Mouse (Mus musculus) G1E-ER4 (cell line): ENCODE data around the gene Sec24d. TPM values are rescaled to one million over a fixed set of nuclear protein-coding genes. Genes with fewer than 3 reads are reported as not detected.

Experiments
- GATA1 ChIP-seq: IDR thresholded peaks from one replicate; pipeline ENCODE4 v1.8.0; 2012; ENCODE audit warnings: low read length, inconsistent platforms
- polyA plus RNA-seq: library from polyadenylated mRNA; stranded (reverse); fragments of >175 nt; gene quantifications from 2 replicates; pipeline ENCODE4 v1.2.3, GENCODE M21; 2012

The Sec24d gene
- not detected in 2 replicates for polyA plus RNA-seq

DNA sequence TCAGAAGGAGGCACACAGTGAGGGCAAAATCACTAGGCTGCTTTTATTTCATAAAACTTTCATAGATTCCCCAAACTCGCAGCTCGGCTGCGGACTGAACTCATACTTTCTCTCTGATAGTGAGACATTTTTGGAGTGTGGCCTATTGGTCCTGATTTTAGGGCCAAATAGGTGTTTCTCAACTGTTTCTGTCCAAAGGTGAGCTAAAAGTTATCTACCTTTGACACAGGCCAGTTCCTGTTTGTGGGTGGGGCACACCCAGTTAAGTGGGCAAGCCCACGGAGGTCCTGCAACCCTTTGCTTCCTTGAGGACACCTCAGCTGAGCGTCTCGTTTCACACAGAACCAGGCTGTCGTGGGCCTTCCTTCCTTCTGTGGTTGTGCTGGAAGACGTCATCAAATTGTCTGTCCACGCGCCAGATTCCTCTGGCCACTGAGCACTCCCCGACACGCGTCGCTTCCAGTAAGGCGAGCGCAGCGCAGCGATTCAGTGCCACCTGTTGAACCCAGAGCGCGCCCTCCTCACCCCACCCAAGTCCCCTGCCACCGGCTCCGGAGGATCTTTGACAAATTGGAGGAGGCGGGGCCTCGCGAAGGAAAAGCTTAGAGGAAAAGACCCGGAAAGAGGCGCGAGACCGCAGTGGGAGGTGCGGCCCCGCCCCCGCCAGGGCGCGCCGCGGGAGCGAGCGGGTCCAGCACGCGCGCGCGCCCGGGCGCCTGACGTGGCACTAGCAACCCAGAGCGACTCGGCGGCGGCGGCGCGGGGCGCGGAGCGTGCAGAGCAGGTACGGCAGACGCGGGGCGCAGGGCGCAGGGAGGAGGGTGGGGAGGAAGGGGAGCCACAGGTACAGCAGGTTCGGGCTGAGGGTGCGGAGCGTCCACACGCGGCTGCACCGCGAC, at the start of gene Sec24d:
Gene Sec24d, plus strand, starts transcription at position 703 of the 899 bp plus-strand sequence.
- TF ChIP-seq GATA1, result no peak

DNA sequence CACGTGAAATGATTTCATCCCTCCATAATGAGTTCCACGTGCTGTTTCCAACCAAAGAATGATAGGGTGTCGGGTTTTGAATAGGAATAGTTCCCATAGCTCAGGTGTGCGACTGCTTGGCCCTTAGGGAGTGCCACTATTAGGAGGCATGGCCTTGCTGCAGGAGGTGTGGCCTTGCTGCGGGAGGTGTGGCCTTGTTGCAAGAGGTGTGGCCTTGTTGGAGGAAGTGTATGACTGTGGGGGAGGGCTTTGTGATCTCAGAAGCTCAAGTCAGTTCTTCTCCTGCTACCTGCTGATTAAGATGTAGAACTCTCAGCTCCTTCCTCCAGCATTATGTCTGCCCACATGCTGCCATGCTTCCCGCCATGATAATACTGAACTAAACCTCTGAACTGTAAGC, 48.6 kb upstream of the Sec24d start:
- no peak for TF ChIP-seq GATA1

DNA sequence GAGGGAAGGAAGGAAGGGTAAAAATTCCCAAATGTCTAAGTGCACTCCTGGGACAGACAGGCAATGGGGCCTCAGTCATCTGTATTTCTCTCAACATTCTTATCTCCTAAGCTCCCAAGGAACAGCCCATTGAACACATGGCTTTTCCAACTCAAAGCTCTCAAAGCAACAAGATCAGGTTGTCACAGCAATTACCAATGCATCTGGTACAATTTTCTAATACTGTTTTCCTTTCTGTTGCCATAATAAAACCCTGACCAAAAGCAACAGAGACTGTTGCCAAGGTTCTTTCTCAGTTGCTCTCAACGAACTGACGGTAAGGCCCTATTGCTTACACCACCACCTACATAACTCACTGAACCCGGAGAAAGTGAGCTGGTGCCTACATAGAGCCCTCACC, 40.0 kb upstream of the Sec24d start:
- TF ChIP-seq GATA1, result no peak

DNA sequence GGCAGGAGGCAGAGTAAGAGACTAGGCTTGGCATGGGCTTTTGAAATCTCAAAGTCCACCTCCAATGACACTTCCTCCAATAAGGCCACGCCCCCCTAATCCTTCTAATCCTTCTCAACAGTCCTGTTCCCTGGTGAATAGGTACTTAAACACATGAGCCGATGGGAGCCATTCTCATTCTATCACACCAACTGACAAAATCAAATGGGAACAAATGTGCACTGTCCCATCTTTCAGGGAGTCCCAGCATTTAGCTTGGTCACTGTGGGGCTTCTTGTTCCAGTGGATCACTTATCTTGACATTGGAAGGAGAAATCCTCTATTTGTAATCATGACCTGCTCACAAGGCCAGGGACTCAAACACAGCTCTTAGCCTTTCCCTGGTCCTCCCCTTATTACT, 35.6 kb upstream of the Sec24d start:
- TF ChIP-seq GATA1, result no peak

DNA sequence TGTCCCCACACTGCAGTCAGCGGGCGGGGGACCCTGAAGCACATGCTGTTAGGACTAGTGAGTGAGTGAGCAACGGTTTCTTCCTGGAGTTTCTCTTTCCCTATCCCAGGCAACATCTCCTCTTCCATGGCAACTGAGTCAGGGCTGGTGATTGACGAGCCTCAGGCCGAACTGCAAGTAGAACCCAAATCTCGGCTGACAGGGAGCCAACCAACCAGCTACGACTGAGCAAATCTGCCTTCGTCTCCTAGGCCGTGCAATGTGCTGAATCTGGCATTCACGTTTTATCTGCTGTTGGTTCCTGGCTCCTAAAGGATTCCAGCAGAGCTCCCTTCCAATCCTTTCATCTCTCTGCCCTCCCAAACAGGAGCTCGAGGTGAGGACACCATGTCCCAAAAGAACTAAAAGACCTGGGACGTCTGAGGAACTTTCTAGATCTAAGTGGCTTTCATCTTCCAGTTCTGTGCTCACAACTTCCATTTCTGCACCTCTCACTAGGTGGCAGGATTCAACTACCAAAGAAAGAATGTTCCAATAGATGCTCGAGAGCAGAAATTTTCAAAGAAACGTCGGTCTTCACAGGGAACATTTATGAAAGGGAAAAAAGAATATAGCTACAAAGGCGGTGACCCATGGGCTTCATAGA, 32.9 kb upstream of the Sec24d start:
- no peak for TF ChIP-seq GATA1

DNA sequence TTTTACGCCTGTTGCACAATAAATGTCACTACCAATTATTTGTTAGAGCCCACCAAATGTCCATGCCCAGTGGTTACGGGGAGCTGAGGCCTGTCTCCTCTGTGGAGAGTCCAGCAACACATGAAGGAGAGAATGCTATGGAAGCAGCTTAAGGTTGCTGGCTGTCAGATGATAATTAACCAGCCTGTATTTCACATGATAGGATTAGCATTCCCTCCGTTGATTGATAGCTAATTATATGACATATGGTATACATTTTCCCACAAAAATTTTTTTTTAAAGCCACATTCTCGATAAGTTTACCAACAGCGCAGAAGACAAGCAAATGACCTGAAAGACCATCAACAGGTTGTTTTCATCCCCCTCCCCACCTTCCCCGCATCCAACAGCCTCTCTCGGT, 31.8 kb upstream of the Sec24d start:
- no peak for TF ChIP-seq GATA1

DNA sequence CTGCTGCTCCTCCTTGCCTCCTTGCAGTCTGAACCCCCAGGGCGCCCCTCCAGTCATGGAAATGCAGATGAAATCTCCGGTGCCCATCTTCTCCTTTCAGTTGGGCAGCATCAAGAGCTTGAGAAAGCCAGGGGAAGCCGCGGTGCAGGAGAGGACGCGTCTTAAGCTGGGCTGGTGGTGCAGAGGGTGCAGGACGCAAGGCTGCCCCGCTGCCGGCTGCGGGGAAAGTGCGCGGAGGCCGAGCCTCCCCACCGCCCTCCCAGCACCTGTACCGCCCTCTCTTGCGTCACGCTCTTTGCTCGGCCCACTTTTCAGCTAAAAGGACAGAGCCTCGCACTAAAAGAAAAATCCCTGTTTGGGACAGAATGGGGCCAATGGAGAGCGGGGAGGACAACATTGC, 31.3 kb upstream of the Sec24d start, which contains the start of gene Synpo2:
Gene Synpo2, minus strand, starts transcription at position 229 of the 400 bp plus-strand sequence.
- TF ChIP-seq GATA1, result no peak

DNA sequence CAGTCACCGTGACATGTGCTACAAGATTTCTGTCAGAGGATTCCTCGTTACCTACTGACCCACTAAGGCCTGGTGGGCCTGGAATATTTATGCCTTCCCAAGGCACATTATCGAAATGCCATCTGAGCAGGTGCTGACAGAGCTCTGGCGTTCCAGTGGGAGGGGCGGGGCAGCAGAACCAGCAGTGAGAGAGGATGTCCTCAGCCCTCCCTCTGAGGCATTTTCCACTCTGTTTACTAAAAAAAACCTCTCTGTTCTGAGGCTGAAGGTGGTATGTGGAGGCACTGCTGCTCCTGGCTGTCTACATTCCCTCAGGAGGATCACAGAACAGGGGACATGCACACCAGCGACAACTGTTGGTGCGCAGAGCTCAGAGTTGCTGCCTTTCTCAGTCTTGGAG, 30.2 kb upstream of the Sec24d start:
- TF ChIP-seq GATA1, result no peak

DNA sequence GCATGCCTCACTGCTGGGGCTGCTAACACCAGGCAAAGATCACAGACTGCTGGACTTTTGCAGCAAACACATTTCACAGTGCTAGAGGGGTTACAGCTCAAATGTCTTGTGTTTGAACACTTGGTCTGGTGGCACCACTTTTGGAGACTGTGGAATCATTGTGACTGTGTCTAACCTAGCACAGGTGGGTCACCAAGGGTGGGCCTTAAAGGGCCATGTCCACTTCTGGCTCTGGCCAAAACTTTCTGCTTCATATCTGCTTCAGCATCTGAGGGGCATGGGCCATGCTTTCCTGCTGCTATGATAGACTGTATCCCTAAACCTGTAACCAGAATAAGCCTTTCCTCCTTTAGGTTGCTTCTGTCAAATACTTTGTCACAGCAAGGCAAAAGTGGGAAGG, 29.8 kb upstream of the Sec24d start:
- TF ChIP-seq GATA1, result no peak

DNA sequence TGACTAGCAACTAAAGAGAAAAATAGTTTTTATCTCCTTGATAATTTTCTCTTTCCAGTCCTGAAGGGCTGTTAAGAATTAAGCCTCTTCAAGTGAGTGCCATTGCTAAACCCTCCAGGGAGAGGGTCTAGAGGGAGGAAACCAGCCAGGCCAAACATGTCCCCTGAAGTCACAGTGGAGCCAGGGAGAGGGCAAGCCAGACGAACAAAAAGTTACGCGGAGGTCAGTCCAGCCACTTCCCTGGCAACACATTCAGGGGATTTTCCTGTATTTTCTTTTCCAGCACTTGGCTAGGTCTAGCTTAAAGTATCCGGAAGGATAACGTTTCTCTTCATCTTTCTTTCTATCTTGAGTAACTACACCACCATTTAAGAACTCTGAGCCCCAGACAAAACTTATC, 22.9 kb upstream of the Sec24d start:
- no peak for TF ChIP-seq GATA1

DNA sequence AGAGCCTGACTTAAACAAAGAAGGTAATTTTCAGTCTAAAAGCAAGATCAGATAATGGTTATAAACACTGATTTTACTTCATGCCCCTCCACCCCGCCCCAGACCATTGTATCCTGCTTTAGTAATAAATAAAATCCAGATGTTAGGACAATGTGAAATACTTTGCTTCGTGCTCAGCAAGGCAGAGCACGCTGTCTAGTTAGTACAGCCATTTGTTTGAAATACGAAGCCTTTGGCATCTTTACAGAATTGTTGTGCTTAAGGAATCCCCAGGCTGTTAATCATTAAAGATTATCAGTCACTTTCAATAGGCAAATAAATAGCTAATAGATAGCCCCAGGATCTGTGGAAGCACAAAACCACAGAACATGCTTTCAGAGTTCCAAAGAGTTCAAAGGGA, 21.6 kb upstream of the Sec24d start:
- TF ChIP-seq GATA1, result no peak

DNA sequence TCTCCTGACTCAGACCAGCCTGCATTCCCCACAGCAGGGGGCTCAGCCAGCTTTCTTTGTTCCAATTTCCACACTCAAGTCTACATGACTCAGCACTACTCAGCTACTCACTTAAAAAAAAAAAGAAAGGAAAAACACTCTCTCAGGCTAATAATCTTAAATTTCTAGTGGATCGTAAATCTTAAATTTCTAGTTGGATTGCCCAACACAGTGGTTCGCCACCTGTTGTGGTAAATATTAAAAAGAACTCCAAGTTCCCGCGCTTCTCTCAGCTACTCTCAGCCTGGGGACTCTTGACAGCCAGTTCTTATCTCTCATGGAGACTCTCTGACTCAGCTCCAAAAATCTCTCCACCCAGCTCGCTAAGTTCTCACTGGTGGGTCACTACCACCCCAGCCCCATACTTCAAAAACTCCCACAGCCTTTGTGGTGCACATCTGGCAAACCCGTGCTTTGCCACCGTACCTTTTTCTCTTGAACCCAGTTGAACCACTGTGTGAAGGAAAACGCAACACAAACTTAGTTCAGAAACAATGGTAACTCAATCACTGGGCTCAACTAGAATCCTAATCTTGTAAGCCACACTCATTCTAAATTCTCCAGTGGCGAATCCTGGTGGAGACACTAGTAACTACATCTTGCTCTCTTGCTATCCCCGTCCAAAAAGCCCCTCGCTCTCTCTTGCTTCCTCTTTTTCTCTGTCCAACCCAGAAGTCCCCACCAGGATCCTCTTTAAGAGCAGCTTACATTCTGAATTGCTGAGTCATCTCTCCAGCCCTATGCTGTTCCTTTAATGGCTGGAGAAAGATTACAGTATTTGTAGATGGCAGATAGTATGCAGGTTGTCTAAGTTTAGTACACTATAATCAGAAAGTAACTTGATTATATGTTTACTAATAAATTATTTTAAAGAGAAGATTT, 10.8 kb upstream of the Sec24d start:
- no peak for TF ChIP-seq GATA1

DNA sequence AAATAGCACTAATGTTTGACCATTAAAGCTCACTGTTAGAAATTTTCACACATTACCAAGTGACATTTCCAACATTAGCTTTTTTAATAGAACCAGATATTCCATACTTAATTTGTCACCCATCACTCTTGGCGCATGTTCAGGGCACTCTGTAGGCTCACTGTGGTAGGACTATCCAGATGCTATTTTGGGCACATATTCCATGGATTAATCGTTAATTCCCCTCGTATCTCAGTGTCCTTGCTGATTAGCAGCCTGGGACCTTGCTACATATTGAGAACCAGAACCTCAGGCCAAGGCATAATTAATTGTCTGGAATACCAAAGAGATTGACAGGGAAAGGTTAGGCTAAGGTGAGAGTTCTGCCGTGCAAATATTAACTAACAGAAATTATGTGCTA, 8.5 kb upstream of the Sec24d start:
- TF ChIP-seq GATA1, result no peak

DNA sequence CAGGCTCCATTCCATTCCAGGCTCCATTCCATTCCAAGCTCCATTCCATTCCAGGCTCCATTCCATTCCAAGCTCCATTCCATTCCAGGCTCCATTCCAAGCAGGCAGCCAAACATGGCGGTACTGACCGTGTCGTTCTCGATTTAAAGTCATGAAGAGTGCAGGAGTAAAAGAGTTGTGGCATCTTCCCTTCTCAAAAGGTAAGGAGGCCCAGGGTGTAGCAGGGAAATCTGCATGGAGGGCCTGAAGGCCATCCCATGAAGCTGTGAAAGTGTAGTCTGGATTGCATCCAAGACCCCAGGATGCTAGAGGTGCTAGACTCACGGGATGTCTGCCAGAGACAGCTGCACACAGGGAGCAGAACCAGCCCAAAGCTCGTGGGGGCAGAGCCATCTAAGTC, 2.5 kb upstream of the Sec24d start:
- TF ChIP-seq GATA1, result no peak

DNA sequence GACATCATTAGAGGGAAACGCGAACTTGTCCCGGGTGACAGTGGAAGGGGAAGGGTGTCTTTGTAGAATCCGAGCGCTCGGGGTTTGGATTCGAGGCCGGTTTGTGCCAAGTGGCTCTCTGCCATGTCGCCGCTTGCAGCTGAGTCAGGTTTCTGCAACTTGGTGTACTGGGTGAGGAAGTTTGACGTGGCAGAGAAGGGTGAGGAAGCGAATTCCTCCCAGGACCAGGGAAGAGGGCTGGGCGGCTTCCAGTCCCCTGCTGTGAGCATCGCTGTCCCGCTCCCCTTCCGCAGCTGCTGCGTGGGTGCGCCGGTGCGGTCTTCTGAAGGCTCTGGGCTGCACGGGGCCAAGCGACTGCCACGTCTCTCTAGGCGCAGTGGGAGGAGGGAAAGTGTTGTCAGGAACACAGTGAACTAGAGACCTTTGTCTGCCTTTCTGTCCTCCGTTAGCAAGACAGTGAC, 516 bp downstream of the Sec24d start:
- no peak for TF ChIP-seq GATA1
